Mouse (Mus musculus) liver, embryonic 12.5 days (tissue): Measurements from ENCODE around the gene Lrrc18. TPM values are rescaled to one million over a fixed set of nuclear protein-coding genes. Genes with fewer than 3 reads are reported as not detected.

Experiments used
- ATAC-seq: fragments of 200-750 bp; cut with Nextera tagmentation; 2 replicates; pipeline ENCODE4 v1.8.0; 2017; ENCODE audit warnings: moderate number of reproducible peaks, mild to moderate bottlenecking, moderate library complexity
- H3K27ac ChIP-seq: fragments of 300-500 bp; sonication (generic); 2 replicates; pipeline ENCODE4 v1.5.1; 2016; ENCODE audit warnings: mild to moderate bottlenecking
- H3K27me3 ChIP-seq: fragments of 300-500 bp; sonication (generic); replicated peaks from 2 replicates; pipeline ENCODE4 v1.6.1; 2016; ENCODE audit warnings: mild to moderate bottlenecking, moderate library complexity
- H3K36me3 ChIP-seq: fragments of 300-500 bp; sonication (generic); 2 replicates; pipeline ENCODE4 v1.6.1; 2016; ENCODE audit warnings: mild to moderate bottlenecking, moderate library complexity
- H3K4me1 ChIP-seq: fragments of 300-500 bp; sonication (generic); 2 replicates; pipeline ENCODE4 v1.6.1; 2016
- H3K4me2 ChIP-seq: fragments of 300-500 bp; sonication (generic); 2 replicates; pipeline ENCODE4 v1.6.1; 2016; ENCODE audit warnings: mild to moderate bottlenecking, moderate library complexity
- H3K4me3 ChIP-seq: fragments of 300-500 bp; sonication (generic); 2 replicates; pipeline ENCODE4 v1.5.1; 2016; ENCODE audit warnings: mild to moderate bottlenecking, moderate library complexity
- H3K9ac ChIP-seq: fragments of 300-500 bp; sonication (generic); 2 replicates; pipeline ENCODE4 v1.6.1; 2016; ENCODE audit warnings: mild to moderate bottlenecking, moderate library complexity
- H3K9me3 ChIP-seq: fragments of 300-500 bp; sonication (generic); replicated peaks from 2 replicates; pipeline ENCODE4 v1.6.1; 2016; ENCODE audit warnings: mild to moderate bottlenecking, moderate library complexity
- WGBS: fragments of 180-500 bp; shearing (Covaris S2); methylation state at CpG from one replicate; pipeline ENCODE4 v1.1.7; 2016; ENCODE audit not compliant: insufficient replicate concordance; 5-methylcytosine and 5-hydroxymethylcytosine counted together
- polyA plus RNA-seq: library from polyadenylated mRNA; unstranded; fragments of >200 nt; fragmentation: Nextera tagmentation; extraction: Ambion mirVana; gene quantifications from 2 replicates; pipeline ENCODE4 v1.2.1, GENCODE M21; 2016

The Lrrc18 gene
- polyA plus RNA-seq, 1 experiment from 2014 or later = 0.11 TPM

DNA sequence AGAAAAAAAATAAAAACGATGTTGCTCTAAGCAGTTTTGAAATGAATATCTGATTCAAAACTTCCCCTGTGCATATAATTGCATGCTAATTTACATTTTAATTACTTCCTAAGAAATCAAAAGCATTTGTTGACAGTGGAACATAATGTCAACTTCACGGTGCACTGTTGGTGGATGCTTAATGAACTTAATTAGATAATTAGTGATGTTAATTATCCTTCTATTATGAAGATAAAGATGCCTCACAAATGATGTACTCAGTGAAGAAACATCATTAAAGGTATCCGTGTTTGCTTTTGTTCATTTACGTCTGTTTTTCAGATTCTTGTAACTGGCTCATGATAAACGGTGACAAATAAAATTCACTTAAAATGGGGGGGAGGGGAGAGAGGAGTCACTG is 71.8 kb downstream of the Lrrc18 start:
- H3K4me1 ChIP-seq = no peaks in the 10 kb centered on the region
- H3K27ac ChIP-seq = no peak overlapping the region
- H3K36me3 ChIP-seq = no peaks in the 10 kb centered on the region
- H3K4me3 ChIP-seq = no peak overlapping the region
- no peak overlapping the region for H3K9ac ChIP-seq
- 72% methylated on average over 5 of the region's 5 CpGs for WGBS
- ATAC-seq = no peak
- H3K9me3 ChIP-seq = no peaks in the 10 kb centered on the region
- H3K27me3 ChIP-seq = no peaks in the 10 kb centered on the region
- no peak overlapping the region for H3K4me2 ChIP-seq

Other genes with a start within 250 kb of the Lrrc18 start
- gene Tmem273, start 205.4 kb upstream of the Lrrc18 start, polyA plus RNA-seq = 0.50 and 0.77 TPM in 2 replicates
- not detected in 2 replicates for gene Fam170b, start 157.4 kb upstream of the Lrrc18 start, polyA plus RNA-seq
- gene Vstm4, start 134.6 kb upstream of the Lrrc18 start, polyA plus RNA-seq = 3.9 and 4.4 TPM in 2 replicates
- gene Wdfy4, start 194.1 kb downstream of the Lrrc18 start, polyA plus RNA-seq = 1.6 and 2.1 TPM in 2 replicates
- 4.6 and 6.8 TPM in 2 replicates for gene Arhgap22, start 222.6 kb downstream of the Lrrc18 start, polyA plus RNA-seq